Mouse (Mus musculus): ENCODE data around the gene Cdh23.

GRCm38 (mm10) chr10:60624217-60624708 is 72.0 kb downstream of the Cdh23 start:
- no peak for TF ChIP-seq FLI1 (IDR thresholded peaks at IDR 0.05; ENCODE audit: low read length)
- TF ChIP-seq GATA1 (IDR thresholded peaks at IDR 0.05; ENCODE audit: borderline replicate concordance, low read length) = no peak
